Mouse (Mus musculus) midbrain, embryonic 14.5 days (tissue): Measurements from ENCODE around the gene Unk. TPM values are rescaled to one million over a fixed set of nuclear protein-coding genes. Genes with fewer than 3 reads are reported as not detected.

Source experiments
- ATAC-seq: fragments of 200-750 bp; cut with Nextera tagmentation; 2 replicates; pipeline ENCODE4 v1.8.0; 2017; ENCODE audit warnings: moderate number of reproducible peaks, moderate library complexity; ENCODE audit not compliant: low FRiP score, low TSS enrichment
- DNase-seq: peaks from one replicate; pipeline ENCODE4 v3.0.0-alpha.2; 2015
- H3K27ac ChIP-seq: fragments of 300-500 bp; sonication (generic); replicated peaks from 2 replicates; pipeline ENCODE4 v1.5.1; 2014; ENCODE audit warnings: mild to moderate bottlenecking, low read depth, low read length, moderate library complexity
- H3K27me3 ChIP-seq: fragments of 300-500 bp; sonication (generic); 2 replicates; pipeline ENCODE4 v1.6.1; 2014; ENCODE audit warnings: low read length, control low read depth, mixed read lengths; ENCODE audit not compliant: control insufficient read depth, insufficient read depth
- H3K36me3 ChIP-seq: fragments of 300-500 bp; sonication (generic); 2 replicates; pipeline ENCODE4 v1.6.1; 2014; ENCODE audit warnings: low read length, control low read depth; ENCODE audit not compliant: control insufficient read depth, insufficient read depth
- H3K4me1 ChIP-seq: fragments of 300-500 bp; sonication (generic); 2 replicates; pipeline ENCODE4 v1.6.1; 2014; ENCODE audit warnings: mild to moderate bottlenecking, antibody characterized with exemption, low read length, control low read depth; ENCODE audit not compliant: control insufficient read depth, insufficient read depth
- H3K4me2 ChIP-seq: fragments of 300-500 bp; sonication (generic); 2 replicates; pipeline ENCODE4 v1.6.1; 2014; ENCODE audit warnings: mild to moderate bottlenecking, low read length, moderate library complexity
- H3K4me3 ChIP-seq: fragments of 300-500 bp; sonication (generic); replicated peaks from 2 replicates; pipeline ENCODE4 v1.5.1; 2014; ENCODE audit warnings: low read depth, low read length
- H3K9ac ChIP-seq: fragments of 300-500 bp; sonication (generic); replicated peaks from 2 replicates; pipeline ENCODE4 v1.6.1; 2014; ENCODE audit warnings: mild to moderate bottlenecking, low read length, moderate library complexity
- H3K9me3 ChIP-seq: fragments of 300-500 bp; sonication (generic); 2 replicates; pipeline ENCODE4 v1.6.1; 2016; ENCODE audit warnings: low read length, control low read depth, mixed read lengths; ENCODE audit not compliant: control insufficient read depth
- whole genome bisulfite sequencing: fragments of 180-500 bp; shearing (Covaris S2); extraction: QIAGEN DNeasy Blood & Tissue Kit; methylation state at CpG from one replicate; pipeline ENCODE4 v1.1.7; 2014; 5-methylcytosine and 5-hydroxymethylcytosine counted together
- polyA plus RNA-seq: library from polyadenylated mRNA; unstranded; fragments of >200 nt; fragmentation: Nextera tagmentation; extraction: Ambion mirVana; gene quantifications from 2 replicates; pipeline ENCODE4 v1.2.1, GENCODE M21; 2014

Gene Unk
- polyA plus RNA-seq, 1 experiment from 2014 or later: 33.0 TPM

DNA sequence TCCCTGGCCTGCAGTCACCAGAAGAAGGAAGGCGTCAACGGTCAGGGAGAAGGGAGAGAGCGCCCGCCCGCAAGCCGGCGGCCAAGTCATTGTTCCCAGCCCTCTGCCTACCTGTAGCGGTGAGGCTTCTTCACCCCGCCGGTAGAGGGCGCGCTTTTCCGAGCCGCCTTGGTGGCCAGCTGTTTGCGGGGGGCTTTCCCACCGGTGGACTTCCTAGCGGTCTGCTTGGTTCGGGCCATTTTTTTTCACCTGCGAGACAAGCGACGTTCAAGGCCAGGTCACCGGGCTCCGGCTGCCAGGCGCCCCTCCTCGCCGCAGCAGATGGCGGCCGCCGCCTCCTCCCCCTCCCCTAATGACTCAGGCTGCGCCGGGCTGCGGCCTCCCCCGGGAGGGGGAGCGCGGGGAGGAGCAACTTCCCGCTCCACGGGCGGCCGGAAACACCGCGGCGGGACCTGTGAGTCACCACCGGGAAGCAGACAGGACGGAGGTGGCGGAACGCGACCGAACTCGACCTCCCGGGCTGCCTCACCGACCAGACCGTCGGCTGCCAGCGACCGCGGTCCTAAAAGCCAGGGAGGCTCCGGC lies 6.3 kb upstream of the Unk start:
- peak overlapping the region; percentile 52 for H3K4me2 ChIP-seq
- WGBS: under 1% methylated on average over 48 of the region's 57 CpGs
- DNase-seq (peak; percentile 84), ATAC-seq (peak; percentile 77)
- peak overlapping the region; percentile 78 for H3K4me3 ChIP-seq
- H3K9ac ChIP-seq: peak overlapping the region; percentile 97
- H3K27me3 ChIP-seq: no peaks in the 10 kb centered on the region
- peaks cover 31% of the 10 kb centered on the region for H3K36me3 ChIP-seq
- H3K9me3 ChIP-seq: no peaks in the 10 kb centered on the region
- H3K4me1 ChIP-seq: peaks cover 14% of the 10 kb centered on the region
- peak overlapping the region; percentile 97 for H3K27ac ChIP-seq

DNA sequence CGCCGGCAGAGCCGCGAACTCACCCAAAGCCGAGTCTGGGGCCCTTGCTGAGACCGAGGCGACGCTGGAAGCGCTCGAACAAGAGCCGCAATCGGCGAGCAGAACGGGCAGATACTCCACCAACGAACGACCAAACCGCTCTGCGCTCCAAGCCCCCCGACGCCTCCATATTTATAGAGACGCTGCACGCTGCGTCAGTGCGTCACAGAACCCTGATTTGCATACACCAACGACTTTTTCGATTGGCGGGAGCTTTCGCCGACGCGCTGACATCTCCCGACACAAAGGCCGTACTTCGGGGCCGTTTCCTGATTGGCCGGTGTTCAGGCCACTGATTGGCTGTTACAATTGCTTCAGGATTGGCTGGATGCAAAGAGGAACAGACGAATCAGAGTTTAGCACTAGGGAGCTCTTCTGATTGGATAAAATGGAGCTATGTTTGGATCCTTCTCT lies 5.7 kb upstream of the Unk start:
- Histone ChIP-seq H3K9ac (peak overlapping the region; percentile 97), H3K4me2 (no peak overlapping the region), H3K4me3 (peak overlapping the region; percentile 78), H3K9me3 (no peaks in the 10 kb centered on the region), H3K4me1 (peaks cover 14% of the 10 kb centered on the region), H3K36me3 (peaks cover 31% of the 10 kb centered on the region), H3K27me3 (no peaks in the 10 kb centered on the region), H3K27ac (peak overlapping the region; percentile 97)
- under 1% methylated on average over 37 of the region's 37 CpGs for WGBS
- peak; percentile 98 for DNase-seq
- ATAC-seq: peak; percentile 95

DNA sequence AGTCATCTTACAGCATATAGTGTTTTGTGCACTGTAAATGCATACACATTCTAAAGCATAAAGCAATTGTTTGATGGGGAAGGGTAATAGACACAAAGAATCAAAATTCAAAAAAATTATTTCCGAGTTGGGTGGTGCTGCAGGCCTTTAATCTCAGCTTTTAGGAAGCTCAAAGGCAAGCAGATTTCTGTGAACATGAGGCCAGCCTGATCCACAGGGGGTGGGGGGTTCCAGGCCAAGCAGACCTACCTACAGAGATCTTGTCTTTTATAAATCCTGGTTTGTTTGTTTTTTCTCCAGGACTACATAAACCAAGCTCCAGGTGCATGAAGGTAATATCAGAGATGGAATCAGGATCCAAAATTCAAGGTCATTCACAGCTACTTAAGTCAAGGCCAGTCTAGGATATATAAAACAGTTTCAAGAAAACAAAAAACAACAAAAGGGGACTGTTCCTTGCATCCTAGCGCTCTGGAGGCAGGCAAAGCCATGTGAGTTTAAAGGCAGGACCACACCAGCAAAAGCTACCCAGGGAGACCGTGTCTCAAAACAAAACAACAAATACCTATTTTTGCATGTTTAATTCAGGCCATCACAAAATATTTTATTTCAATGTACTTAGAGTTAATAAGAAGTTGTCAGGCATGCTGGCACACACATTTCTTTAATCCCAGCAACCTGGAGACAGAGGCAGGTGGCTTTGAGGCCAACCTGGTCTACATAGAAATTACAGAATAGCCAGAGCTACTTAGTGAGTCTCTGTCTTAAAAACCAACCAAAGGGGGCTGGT lies 4.9 kb upstream of the Unk start:
- WGBS: 95% methylated on average over 3 of the region's 3 CpGs
- H3K27ac ChIP-seq: peak overlapping the region; percentile 47; the same call in 1 of the 2 replicates
- peaks cover 28% of the 10 kb centered on the region for H3K36me3 ChIP-seq
- H3K9ac ChIP-seq: no peak overlapping the region
- H3K4me2 ChIP-seq: no peak overlapping the region
- ATAC-seq (no peak), DNase-seq (no peak)
- no peak overlapping the region for H3K4me3 ChIP-seq
- peaks cover 14% of the 10 kb centered on the region for H3K4me1 ChIP-seq
- H3K27me3 ChIP-seq: no peaks in the 10 kb centered on the region
- H3K9me3 ChIP-seq: no peaks in the 10 kb centered on the region

DNA sequence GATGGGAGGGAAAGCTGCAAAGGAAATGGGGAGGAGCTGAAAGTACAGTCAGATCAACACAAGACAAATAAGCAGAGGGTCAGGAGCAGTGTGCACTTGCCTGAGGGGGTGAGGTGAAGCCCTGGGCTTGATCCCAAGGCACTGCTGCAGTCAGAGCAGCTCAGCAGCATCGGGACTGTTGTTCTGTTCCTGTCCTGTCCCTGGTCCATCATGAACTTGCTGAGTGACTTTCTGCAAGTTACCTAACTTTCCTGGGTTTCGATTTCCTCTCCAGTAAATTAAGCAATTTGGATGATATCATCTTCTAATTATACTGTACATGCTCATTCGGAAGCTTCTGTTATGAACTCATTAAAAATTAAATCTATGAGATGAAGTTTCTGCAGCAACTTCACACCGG lies 2.4 kb upstream of the Unk start, which contains the start of gene H3f3b:
Gene H3f3b, minus strand, starts transcription at position 207 of the 400 bp plus-strand sequence.
- Histone ChIP-seq H3K27ac (no peak within 1 kb of the TSS), H3K36me3 (peaks cover 5% of the 10 kb centered on the region; the same call in 1 of the 2 replicates), H3K27me3 (no peaks in the 10 kb centered on the region), H3K4me1 (peaks cover 10% of the 10 kb centered on the region), H3K9ac (no peak within 1 kb of the TSS), H3K9me3 (no peaks in the 10 kb centered on the region), H3K4me2 (no peak within 1 kb of the TSS), H3K4me3 (no peak within 1 kb of the TSS)
- WGBS: 89% methylated on average over 4 of the region's 4 CpGs
- ATAC-seq: no peak
- DNase-seq: no peak

DNA sequence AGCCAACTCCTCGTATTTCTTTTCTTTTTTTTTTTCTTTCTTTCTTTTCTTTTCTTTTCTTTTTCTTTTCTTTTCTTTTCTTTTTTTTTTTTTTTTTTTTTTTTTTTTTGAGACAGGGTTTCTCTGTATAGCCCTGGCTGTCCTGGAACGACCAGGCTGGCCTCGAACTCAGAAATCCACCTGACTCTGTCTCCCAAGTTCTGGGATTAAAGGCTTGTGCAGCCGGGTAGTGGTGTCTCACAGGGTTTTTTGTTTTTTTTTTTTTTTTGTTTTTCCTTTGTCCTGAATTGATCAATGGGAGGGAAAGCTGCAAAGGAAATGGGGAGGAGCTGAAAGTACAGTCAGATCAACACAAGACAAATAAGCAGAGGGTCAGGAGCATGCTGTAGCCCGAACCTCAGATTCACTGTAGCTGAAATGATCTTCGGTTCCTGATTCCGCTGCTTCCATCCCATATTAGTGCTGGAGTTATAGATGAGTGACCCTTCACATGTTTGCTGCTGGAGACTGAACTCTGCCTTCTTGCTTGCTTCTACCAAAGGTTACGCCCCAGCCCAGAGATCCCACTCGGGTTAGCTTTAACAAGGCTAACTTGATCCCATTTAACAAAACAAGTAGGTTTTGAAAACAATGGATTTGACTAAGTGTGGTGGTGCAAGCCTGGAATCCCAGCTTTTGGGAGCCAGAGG lies 1.8 kb upstream of the Unk start:
- 78% methylated on average over 9 of the region's 9 CpGs for WGBS

DNA sequence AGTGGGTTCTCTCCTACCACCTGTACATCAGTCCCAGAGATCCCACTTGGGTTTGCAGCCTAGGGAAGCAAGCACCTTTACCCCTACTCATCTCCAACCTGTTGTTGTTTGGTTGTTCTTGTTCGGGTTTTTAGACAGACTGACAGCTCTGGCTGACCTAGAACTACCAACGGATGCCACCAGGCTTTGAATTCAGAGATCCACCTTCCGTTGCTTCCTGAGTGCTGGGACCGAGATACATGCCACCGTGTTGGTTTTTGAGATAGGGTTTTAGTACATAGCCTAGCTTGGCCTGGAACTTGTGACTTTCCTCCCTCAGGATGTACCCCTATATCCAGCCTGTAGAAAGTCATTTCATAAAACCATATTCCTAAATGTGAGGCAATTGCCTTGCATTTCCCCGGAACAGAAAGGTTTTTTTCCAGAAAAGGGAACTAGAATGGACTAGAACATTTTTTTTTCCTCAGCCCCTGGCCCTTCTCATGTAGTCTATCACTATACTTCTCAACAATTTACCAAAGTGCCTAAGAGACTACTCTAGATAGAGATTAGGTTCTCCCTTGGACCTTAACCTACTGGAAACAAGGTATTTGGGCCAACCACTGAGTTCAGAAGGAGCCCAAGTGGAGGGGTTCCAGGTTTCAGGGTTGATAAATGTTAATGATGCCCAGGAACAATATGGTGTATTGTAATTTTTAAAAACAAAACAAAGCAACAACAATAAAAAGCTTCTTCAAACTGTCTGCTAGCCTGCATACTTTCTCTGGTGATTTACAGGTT lies 846 bp upstream of the Unk start:
- DNase-seq: no peak
- Histone ChIP-seq H3K4me3 (peak overlapping the region; percentile 68), H3K36me3 (no peaks in the 10 kb centered on the region), H3K4me1 (peaks cover 10% of the 10 kb centered on the region), H3K9me3 (no peaks in the 10 kb centered on the region), H3K27me3 (no peaks in the 10 kb centered on the region), H3K27ac (no peak overlapping the region), H3K4me2 (peak overlapping the region; percentile 66), H3K9ac (peak overlapping the region; percentile 47; the same call in 1 of the 2 replicates)
- no peak for ATAC-seq
- 86% methylated on average over 6 of the region's 6 CpGs for WGBS

More for the DNA sequence above, 1.8 kb upstream of the Unk start:
- ATAC-seq: no peak
- Histone ChIP-seq H3K4me2 (no peak overlapping the region), H3K4me3 (no peak overlapping the region), H3K27me3 (no peaks in the 10 kb centered on the region), H3K9ac (no peak overlapping the region), H3K36me3 (peaks cover 4% of the 10 kb centered on the region; the same call in 1 of the 2 replicates), H3K4me1 (peaks cover 10% of the 10 kb centered on the region), H3K27ac (no peak overlapping the region), H3K9me3 (no peaks in the 10 kb centered on the region)
- no peak for DNase-seq

DNA sequence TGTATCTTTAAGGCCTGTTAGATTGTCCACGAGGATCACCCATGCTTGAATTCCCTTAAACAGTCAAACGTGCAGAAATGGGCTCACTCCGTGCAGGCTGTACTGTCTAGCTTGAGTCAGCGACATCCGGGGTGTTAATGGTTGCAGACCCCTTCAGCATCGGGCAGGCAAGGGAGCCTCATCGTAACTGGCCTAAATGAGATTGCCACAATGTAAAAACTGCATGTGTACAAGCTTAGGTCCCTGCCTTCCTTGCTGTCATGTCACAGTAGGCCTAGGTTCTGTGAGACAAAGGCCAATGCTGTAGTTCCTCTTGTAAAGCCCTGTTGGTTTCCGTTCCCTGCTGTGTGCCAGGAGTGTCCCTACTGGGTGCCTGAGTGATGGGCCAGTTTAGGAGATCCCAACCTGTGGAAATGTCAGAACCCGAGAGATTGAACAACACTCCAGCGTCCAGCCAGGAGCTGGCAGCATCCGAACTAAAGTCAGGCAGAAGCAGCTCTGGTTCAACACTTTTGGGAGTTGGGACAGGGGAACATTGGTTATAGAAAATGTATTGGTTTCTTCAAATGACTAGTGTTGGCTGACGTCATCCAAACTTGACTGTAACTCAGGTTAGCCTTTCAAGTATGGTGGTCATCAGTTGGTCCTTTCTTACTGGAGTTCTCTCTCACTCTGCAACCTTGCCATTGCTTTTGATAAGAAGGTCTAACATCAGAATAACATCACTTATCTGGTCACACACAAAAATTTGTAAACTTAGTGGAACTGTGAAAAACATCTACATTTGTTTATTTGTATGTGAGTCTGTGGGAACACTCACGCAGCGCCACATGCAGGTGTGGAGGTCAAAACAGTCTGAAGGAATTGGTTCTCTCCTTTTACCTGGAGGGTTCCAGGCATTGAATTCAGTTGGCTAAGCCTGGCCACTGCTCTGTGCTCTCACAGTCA lies 1.1 kb downstream of the Unk start:
- WGBS: 27% methylated on average over 14 of the region's 14 CpGs
- Histone ChIP-seq H3K9me3 (no peaks in the 10 kb centered on the region), H3K9ac (peak overlapping the region; percentile 84), H3K27me3 (no peaks in the 10 kb centered on the region), H3K36me3 (no peaks in the 10 kb centered on the region), H3K27ac (peak overlapping the region; percentile 100), H3K4me3 (peak overlapping the region; percentile 68), H3K4me1 (peaks cover 10% of the 10 kb centered on the region), H3K4me2 (peak overlapping the region; percentile 96)
- DNase-seq (no peak), ATAC-seq (peak; percentile 28)
